Mouse (Mus musculus) midbrain, postnatal 0 days (tissue): Measurements from ENCODE around the gene Sipa1l1. TPM values are rescaled to one million over a fixed set of nuclear protein-coding genes. Genes with fewer than 3 reads are reported as not detected.
A peak's percentile ranks its signal among the peaks of the same experiment; 100 is the strongest.

Experiments
- ATAC-seq: fragments of 200-750 bp; cut with Nextera tagmentation; 2 replicates; pipeline ENCODE4 v1.8.0; 2017; ENCODE audit warnings: moderate number of reproducible peaks, mild to moderate bottlenecking, moderate TSS enrichment, moderate library complexity; ENCODE audit not compliant: low FRiP score
- DNase-seq: peaks from one replicate; pipeline ENCODE4 v3.0.0-alpha.2; 2015; ENCODE audit warnings: low spot score
- H3K27ac ChIP-seq: fragments of 300-500 bp; sonication (generic); 2 replicates; pipeline ENCODE4 v1.5.1; 2014; ENCODE audit warnings: low read depth, mild to moderate bottlenecking, low read length, mixed read lengths
- H3K27me3 ChIP-seq: fragments of 300-500 bp; sonication (generic); 2 replicates; pipeline ENCODE4 v1.6.1; 2014; ENCODE audit warnings: low read length, control low read depth, mixed read lengths; ENCODE audit not compliant: insufficient read depth
- H3K36me3 ChIP-seq: fragments of 300-500 bp; sonication (generic); 2 replicates; pipeline ENCODE4 v1.6.1; 2014; ENCODE audit warnings: low read length, control low read depth, mixed read lengths; ENCODE audit not compliant: insufficient read depth
- H3K4me1 ChIP-seq: fragments of 300-500 bp; sonication (generic); 2 replicates; pipeline ENCODE4 v1.6.1; 2014; ENCODE audit warnings: mild to moderate bottlenecking, control low read depth, antibody characterized with exemption, low read length, mixed read lengths; ENCODE audit not compliant: insufficient read depth
- H3K4me2 ChIP-seq: fragments of 300-500 bp; sonication (generic); 2 replicates; pipeline ENCODE4 v1.6.1; 2014; ENCODE audit warnings: low read depth, mild to moderate bottlenecking, low read length, mixed read lengths; ENCODE audit not compliant: poor library complexity, severe bottlenecking
- H3K4me3 ChIP-seq: fragments of 300-500 bp; sonication (generic); 2 replicates; pipeline ENCODE4 v1.5.1; 2014; ENCODE audit warnings: low read depth, mild to moderate bottlenecking, low read length, moderate library complexity
- H3K9ac ChIP-seq: fragments of 300-500 bp; sonication (generic); replicated peaks from 2 replicates; pipeline ENCODE4 v1.6.1; 2014; ENCODE audit warnings: mild to moderate bottlenecking, low read length, moderate library complexity, mixed read lengths; ENCODE audit not compliant: poor library complexity, severe bottlenecking
- H3K9me3 ChIP-seq: fragments of 300-500 bp; sonication (generic); 2 replicates; pipeline ENCODE4 v1.6.1; 2016; ENCODE audit warnings: low read length, control low read depth
- CTCF ChIP-seq: IDR thresholded peaks from 2 replicates; pipeline ENCODE4 v1.5.1; 2016; ENCODE audit warnings: antibody characterized with exemption, mild to moderate bottlenecking
- WGBS: fragments of 180-500 bp; shearing (Covaris S2); extraction: QIAGEN DNeasy Blood & Tissue Kit; methylation state at CpG from one replicate; pipeline ENCODE4 v1.1.7; 2014; 5-methylcytosine and 5-hydroxymethylcytosine counted together
- polyA plus RNA-seq: library from polyadenylated mRNA; unstranded; fragments of >200 nt; fragmentation: Nextera tagmentation; extraction: Ambion mirVana; gene quantifications from 2 replicates; pipeline ENCODE4 v1.2.1, GENCODE M21; 2015
- total RNA-seq: library from RNA; depleted of rRNA; stranded (reverse); fragments of >200 nt; gene quantifications from 2 replicates; pipeline ENCODE4 v1.2.3, GENCODE M21; 2014

Sipa1l1 gene
- total and polyA plus RNA-seq, 2 experiments from 2014 or later, result 7.1 to 22.2 TPM

- no peak for TF ChIP-seq CTCF
- H3K4me1 ChIP-seq, result no peaks in the 10 kb centered on the region
- no peaks in the 10 kb centered on the region for H3K9me3 ChIP-seq
- no peak overlapping the region for H3K4me3 ChIP-seq
- no peak overlapping the region for H3K9ac ChIP-seq
- H3K27ac ChIP-seq, result no peak overlapping the region
- ATAC-seq (no peak), DNase-seq (peak; percentile 73)
- H3K4me2 ChIP-seq, result no peak overlapping the region
- no peaks in the 10 kb centered on the region for H3K27me3 ChIP-seq
- H3K36me3 ChIP-seq, result no peaks in the 10 kb centered on the region
- WGBS, result 53% methylated on average over 3 of the region's 3 CpGs
These were observed 243.3 kb downstream of the Sipa1l1 start for GRCm38 (mm10) chr12:82412291-82413032.

GRCm38 (mm10) chr12:82415690-82416364 lies 246.7 kb downstream of the Sipa1l1 start:
- Histone ChIP-seq H3K36me3 (no peaks in the 10 kb centered on the region), H3K4me2 (no peak overlapping the region), H3K27ac (no peak overlapping the region), H3K4me1 (no peaks in the 10 kb centered on the region), H3K4me3 (no peak overlapping the region), H3K9ac (no peak overlapping the region), H3K27me3 (no peaks in the 10 kb centered on the region), H3K9me3 (no peaks in the 10 kb centered on the region)
- DNase-seq, result peak; percentile 84
- TF ChIP-seq CTCF, result peak; percentile 20; the same call in 1 of the 2 replicates
- peak; percentile 31; the same call in 1 of the 2 replicates for ATAC-seq
- WGBS, result 73% methylated on average over 4 of the region's 4 CpGs

- H3K27ac ChIP-seq, result no peak overlapping the region
- no peak overlapping the region for H3K4me3 ChIP-seq
- peaks cover 7% of the 10 kb centered on the region for H3K36me3 ChIP-seq
- H3K27me3 ChIP-seq, result no peaks in the 10 kb centered on the region
- no peak overlapping the region for H3K4me2 ChIP-seq
- TF ChIP-seq CTCF, result no peak
- no peak for ATAC-seq
- WGBS, result 92% methylated on average over 8 of the region's 8 CpGs
- no peak overlapping the region for H3K9ac ChIP-seq
- no peaks in the 10 kb centered on the region for H3K4me1 ChIP-seq
- no peak for DNase-seq
- no peaks in the 10 kb centered on the region for H3K9me3 ChIP-seq
These were observed 249.9 kb downstream of the Sipa1l1 start for GRCm38 (mm10) chr12:82419027-82419426.

GRCm38 (mm10) chr12:82424783-82425182 lies 255.7 kb downstream of the Sipa1l1 start:
- Histone ChIP-seq H3K27me3 (no peaks in the 10 kb centered on the region), H3K36me3 (peaks cover 18% of the 10 kb centered on the region), H3K4me3 (no peak overlapping the region), H3K27ac (no peak overlapping the region), H3K9ac (no peak overlapping the region), H3K4me1 (no peaks in the 10 kb centered on the region), H3K9me3 (no peaks in the 10 kb centered on the region), H3K4me2 (no peak overlapping the region)
- no peak for TF ChIP-seq CTCF
- no peak for ATAC-seq
- 84% methylated on average over 15 of the region's 15 CpGs for WGBS
- DNase-seq, result peak; percentile 30

GRCm38 (mm10) chr12:82425853-82426252 lies 256.7 kb downstream of the Sipa1l1 start:
- TF ChIP-seq CTCF, result no peak
- Histone ChIP-seq H3K27ac (no peak overlapping the region), H3K4me3 (no peak overlapping the region), H3K4me2 (no peak overlapping the region), H3K27me3 (no peaks in the 10 kb centered on the region), H3K36me3 (peaks cover 18% of the 10 kb centered on the region), H3K9me3 (no peaks in the 10 kb centered on the region), H3K9ac (no peak overlapping the region), H3K4me1 (no peaks in the 10 kb centered on the region)
- 91% methylated on average over 11 of the region's 11 CpGs for WGBS
- DNase-seq, result no peak
- ATAC-seq, result no peak

- no peak for DNase-seq
- Histone ChIP-seq H3K27me3 (no peaks in the 10 kb centered on the region), H3K36me3 (peaks cover 15% of the 10 kb centered on the region), H3K4me2 (no peak overlapping the region), H3K4me3 (no peak overlapping the region), H3K9ac (no peak overlapping the region), H3K9me3 (no peaks in the 10 kb centered on the region), H3K27ac (no peak overlapping the region), H3K4me1 (no peaks in the 10 kb centered on the region)
- WGBS, result 81% methylated on average over 2 of the region's 2 CpGs
- no peak for ATAC-seq
- TF ChIP-seq CTCF, result no peak
These were observed 258.3 kb downstream of the Sipa1l1 start for GRCm38 (mm10) chr12:82427416-82427815.
